Mouse (Mus musculus) MN1 (cell line): ENCODE measurements around the gene Marc1.

Experiments
- DNase-seq: peaks from one replicate; pipeline ENCODE4 v3.0.0-alpha.2; 2016; ENCODE audit warnings: low spot score

The Marc1 gene

DNA sequence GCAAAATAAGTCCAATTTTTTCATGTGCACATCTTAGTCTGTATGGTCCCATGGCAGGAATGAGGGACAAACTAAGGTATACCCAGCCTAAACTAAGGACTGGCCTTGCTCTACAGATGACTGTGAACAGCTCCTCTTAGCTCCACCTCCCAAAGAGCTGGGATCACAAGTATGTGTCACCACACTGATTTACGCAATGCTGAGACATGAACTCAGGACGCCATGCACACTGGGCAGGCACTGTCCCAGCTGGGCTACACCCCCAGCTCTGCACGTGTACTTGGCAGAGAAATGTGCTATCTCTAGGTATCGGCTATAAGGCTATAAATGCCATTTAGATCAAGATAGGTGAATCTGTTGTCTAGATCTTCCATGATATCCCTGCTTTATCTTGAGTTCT lies 49.1 kb downstream of the Marc1 start:
- DNase-seq: no peak

GRCm38 (mm10) chr1:184752671-184753070 lies 58.4 kb downstream of the Marc1 start:
- DNase-seq: no peak

DNA sequence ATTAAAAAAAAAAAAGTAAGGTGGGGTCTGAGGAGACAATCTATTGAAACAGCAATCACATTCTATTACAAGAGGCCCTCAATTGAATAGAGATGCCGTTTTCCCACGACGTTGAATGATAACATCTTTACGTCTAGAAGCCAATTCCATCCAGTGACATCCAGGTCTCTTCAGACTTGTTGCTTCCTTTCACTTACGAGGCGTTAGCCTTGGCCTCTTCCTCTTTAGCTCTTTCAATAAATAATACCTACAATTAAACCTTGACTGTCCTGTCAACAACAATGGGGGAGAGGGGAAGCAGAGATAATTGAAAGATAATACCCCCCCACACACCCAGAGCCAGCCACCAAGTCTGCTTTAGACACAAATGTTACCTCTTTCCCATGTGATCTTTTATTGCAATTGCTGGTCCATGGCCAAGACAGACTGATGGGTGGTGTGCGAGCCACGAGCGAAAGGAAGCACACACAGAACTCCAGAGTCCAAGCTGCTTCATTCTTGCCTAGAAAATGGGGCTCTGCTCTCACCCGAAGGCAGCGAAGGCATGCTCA lies 60.9 kb downstream of the Marc1 start:
- DNase-seq: no peak

DNA sequence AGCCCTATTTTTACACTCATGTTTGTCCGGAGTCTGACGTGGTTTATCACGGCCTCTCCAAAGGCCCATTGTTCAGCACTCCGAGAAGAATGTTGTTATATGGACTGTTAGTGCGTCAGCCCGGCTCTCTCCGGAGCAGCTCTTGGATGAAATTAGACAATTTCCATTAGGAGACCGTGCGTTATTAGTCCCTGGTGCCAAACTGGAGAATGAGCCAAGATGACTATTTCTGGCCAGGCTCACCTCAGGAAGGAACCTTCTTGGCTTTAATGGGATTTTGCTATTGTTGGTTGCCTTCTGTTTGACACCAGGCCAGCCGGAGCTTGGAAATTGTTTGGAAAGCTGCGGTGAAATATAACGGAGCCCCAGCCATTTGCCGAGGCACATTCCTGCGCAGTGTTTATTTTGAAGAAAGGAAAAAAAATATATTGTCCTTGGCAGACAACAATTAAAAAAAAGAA lies 62.4 kb downstream of the Marc1 start:
- DNase-seq: peak; percentile 22

- peak; percentile 70 for DNase-seq
Observed at GRCm38 (mm10) chr1:184737876-184738479, 73.1 kb downstream of the Marc1 start.

DNA sequence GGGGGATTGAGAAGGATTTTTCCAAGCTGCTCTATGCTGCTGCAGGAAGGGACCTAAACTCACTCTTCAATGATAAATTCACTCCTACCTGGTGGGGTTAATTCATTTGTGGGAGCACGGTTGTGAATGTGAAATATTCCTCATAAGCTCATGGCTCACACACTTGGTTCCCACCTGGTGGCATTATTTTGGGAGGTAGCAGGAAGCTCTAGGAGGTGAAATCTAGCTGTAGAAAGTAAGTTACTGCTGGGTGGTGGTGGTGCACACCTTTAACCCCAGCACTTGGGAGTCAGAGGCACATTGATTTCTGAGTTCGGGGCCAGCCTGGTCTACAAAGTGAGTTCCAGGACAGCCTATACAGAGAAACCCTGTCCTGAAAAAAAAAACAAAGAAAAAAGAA lies 73.9 kb downstream of the Marc1 start:
- DNase-seq: no peak
